Mouse (Mus musculus) CD8-positive naive resting alpha-beta T cell, adult 57 days (primary cell): ENCODE data around the gene Ropn1l. TPM values are rescaled to one million over a fixed set of nuclear protein-coding genes. Genes with fewer than 3 reads are reported as not detected.

Experiments
- total RNA-seq: library from RNA; stranded (reverse); gene quantifications from one replicate; pipeline ENCODE4 v1.2.4, GENCODE M21; 2023

Ropn1l gene
- not detected for total RNA-seq

DNA sequence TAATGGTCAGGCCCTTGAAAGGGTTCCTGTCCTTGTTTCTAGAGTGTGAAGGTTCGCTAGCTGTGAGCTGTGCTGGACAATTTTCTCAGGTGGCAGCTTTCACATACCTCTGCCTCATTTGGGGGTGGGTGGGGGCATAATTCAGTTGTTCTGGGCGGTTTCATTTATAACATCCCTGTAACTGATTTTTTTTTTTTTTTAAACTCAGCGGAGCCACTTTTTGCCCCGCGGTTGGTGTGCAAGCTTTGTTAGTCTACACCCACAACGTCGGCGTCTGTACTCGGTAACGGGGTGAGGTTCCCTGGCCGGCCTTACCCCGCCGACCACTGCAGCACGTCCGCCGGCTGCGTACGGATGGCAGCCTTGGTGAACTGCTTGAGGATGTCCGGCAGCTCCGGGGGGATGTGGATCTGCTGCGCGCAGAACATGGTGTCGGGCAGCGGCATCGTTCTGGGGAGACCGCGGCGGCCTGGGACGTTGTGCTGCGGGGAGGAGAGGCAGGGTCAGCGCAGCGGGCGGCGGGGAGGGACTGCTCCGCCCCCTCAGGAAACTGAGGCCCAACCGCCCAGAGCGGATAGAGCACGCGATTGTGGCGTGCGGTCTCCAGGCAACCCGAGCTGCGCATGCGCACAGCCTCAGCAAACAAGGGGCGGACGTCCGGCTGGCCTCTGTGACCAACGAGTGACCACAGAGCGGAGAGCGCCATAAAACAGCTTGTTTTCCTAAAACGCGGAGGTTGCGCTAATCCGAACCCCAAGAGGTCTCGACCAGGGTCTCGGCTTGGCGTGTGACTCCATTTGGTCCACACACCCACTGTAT is at the start of gene Ropn1l:
Gene Ropn1l (minus strand): TSS at position 640 of the 819 bp plus-strand sequence.

Other genes with a start within 250 kb of the Ropn1l start
- gene Dap, start 229.4 kb downstream of the Ropn1l start, total RNA-seq = 39.6 TPM
- gene Ankrd33b, start 86.0 kb downstream of the Ropn1l start, total RNA-seq = 1.4 TPM
- 61.5 TPM for gene March6, start 77.3 kb upstream of the Ropn1l start, total RNA-seq
- gene Cmbl, start 111.7 kb upstream of the Ropn1l start, total RNA-seq = not detected
- gene Cct5, start 148.1 kb upstream of the Ropn1l start, total RNA-seq = 237 TPM
- 18.2 TPM for gene Fam173b, start 148.1 kb upstream of the Ropn1l start, total RNA-seq